Mouse (Mus musculus): ENCODE results near the gene Tpmt.

The Tpmt gene

GRCm38 (mm10) chr13:47044617-47044947 is at the start of gene Tpmt:
Gene Tpmt (minus strand): TSS chr13:47044737.
- DNase-seq, result no peak

GRCm38 (mm10) chr13:47093791-47094190 is 49.3 kb upstream of the Tpmt start:
- no peak for DNase-seq

GRCm38 (mm10) chr13:47089271-47089670 is 44.7 kb upstream of the Tpmt start:
- DNase-seq, result no peak

- no peak for DNase-seq
These were observed 43.9 kb upstream of the Tpmt start for GRCm38 (mm10) chr13:47088433-47088832.

- no peak for DNase-seq
These were observed 36.5 kb upstream of the Tpmt start for GRCm38 (mm10) chr13:47080905-47081505.

GRCm38 (mm10) chr13:47078799-47079198 is 34.3 kb upstream of the Tpmt start:
- DNase-seq, result no peak

GRCm38 (mm10) chr13:47077367-47077766 is 32.8 kb upstream of the Tpmt start:
- no peak for DNase-seq

- no peak for DNase-seq
These were observed 31.6 kb upstream of the Tpmt start for GRCm38 (mm10) chr13:47076156-47076555.

GRCm38 (mm10) chr13:47072484-47072883 is 27.9 kb upstream of the Tpmt start:
- no peak for DNase-seq

GRCm38 (mm10) chr13:47071871-47072270 is 27.3 kb upstream of the Tpmt start:
- no peak for DNase-seq

GRCm38 (mm10) chr13:47070329-47071080 is 26.0 kb upstream of the Tpmt start:
- DNase-seq, result no peak

- no peak for DNase-seq
These were observed 22.5 kb upstream of the Tpmt start for GRCm38 (mm10) chr13:47067001-47067400.

GRCm38 (mm10) chr13:47066516-47066915 is 22.0 kb upstream of the Tpmt start:
- no peak for DNase-seq

- peak; percentile 27 for DNase-seq
These were observed 19.6 kb upstream of the Tpmt start for GRCm38 (mm10) chr13:47063985-47064760.

- DNase-seq, result no peak
These were observed 18.2 kb upstream of the Tpmt start for GRCm38 (mm10) chr13:47062756-47063155.

GRCm38 (mm10) chr13:47056781-47057180 is 12.2 kb upstream of the Tpmt start:
- no peak for DNase-seq

- no peak for DNase-seq
These were observed 11.6 kb upstream of the Tpmt start for GRCm38 (mm10) chr13:47056126-47056525.

GRCm38 (mm10) chr13:47053971-47054370 is 9.4 kb upstream of the Tpmt start:
- DNase-seq, result no peak

- no peak for DNase-seq
These were observed 5.5 kb upstream of the Tpmt start for GRCm38 (mm10) chr13:47050009-47050408.

GRCm38 (mm10) chr13:47047996-47048395 is 3.5 kb upstream of the Tpmt start:
- DNase-seq, result peak; percentile 44

- DNase-seq, result peak; percentile 40
These were observed 512 bp downstream of the Tpmt start for GRCm38 (mm10) chr13:47043833-47044616.

GRCm38 (mm10) chr13:47043030-47043680 is 1.4 kb downstream of the Tpmt start, which contains the start of gene Kdm1b:
Gene Kdm1b (plus strand): TSS chr13:47043499.
- DNase-seq, result peak; percentile 99
